Mouse (Mus musculus): ENCODE results near the gene Nhs. TPM values are rescaled to one million over a fixed set of nuclear protein-coding genes. Genes with fewer than 3 reads are reported as not detected.

Gene Nhs
- polyA plus RNA-seq (2014; fragmentation: Illumina TruSeq; extraction: RNeasy Lipid Tissue Mini Kit (QIAGEN cat#74804); ENCODE audit: low read depth, low replicate concordance) = 0.55 TPM

DNA sequence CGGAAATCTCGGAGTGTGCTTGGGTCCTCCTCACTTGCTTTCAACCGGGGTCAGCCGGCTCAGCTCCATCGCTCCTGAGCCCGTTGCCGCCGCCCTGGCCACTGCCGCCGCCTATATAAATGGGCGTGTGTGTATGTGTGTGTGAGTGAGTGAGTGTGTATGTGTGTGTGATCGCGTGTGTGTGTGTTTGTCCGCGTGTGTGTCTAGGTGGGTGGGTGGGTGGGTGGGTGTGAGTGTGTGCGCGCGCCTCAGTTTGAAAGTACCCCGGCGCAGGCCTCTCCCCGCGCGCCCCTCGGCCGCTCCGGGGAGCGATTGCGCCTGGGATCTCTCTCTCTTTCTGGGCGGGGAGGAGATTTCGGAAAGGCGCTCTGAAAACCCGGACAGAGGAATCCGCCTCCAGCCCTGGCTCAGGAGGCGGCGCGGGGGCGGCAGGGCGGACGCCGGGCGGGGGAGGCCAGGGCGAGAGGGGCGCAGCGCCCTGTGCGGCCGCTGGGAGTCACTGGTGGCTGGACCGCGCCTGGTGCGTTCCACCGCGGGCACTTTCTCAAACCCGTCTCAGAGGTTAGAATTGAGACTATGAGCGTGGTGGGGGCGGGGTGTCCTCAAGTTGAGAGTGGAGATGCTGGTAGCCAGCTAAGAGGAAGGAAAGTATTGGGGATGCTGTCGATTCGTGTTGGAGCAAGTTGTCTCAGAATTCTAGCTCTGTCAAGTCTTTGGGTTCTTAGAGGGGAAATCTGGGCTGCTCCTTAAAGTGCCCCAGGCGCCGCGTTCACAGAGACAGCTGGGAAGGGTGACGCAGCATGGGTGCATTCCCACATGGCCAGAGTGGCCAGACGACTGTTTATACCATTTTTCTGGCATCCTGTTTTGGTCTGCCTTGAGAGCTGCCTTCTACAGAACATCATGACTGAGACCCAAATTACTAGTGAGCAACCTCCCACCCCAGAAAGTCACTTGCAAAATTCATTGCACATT lies at the start of gene Nhs:
Gene Nhs (minus strand): TSS at position 94 of the 975 bp plus-strand sequence.

